Mouse (Mus musculus) cerebellum, adult (tissue): Measurements from ENCODE around the gene Slc2a3.
"Not testable (repeated sequence)": the region's sequence is repeated elsewhere in the genome, so short reads cannot be mapped to it uniquely, and the experiment has no call there.

Experiments
- ATAC-seq: cut with Nextera tagmentation; 2 replicates; pipeline ENCODE4 v1.9.2; 2017; ENCODE audit warnings: mild to moderate bottlenecking, moderate library complexity, mixed read lengths; ENCODE audit not compliant: insufficient number of reproducible peaks, low FRiP score, low TSS enrichment

Slc2a3 gene

DNA sequence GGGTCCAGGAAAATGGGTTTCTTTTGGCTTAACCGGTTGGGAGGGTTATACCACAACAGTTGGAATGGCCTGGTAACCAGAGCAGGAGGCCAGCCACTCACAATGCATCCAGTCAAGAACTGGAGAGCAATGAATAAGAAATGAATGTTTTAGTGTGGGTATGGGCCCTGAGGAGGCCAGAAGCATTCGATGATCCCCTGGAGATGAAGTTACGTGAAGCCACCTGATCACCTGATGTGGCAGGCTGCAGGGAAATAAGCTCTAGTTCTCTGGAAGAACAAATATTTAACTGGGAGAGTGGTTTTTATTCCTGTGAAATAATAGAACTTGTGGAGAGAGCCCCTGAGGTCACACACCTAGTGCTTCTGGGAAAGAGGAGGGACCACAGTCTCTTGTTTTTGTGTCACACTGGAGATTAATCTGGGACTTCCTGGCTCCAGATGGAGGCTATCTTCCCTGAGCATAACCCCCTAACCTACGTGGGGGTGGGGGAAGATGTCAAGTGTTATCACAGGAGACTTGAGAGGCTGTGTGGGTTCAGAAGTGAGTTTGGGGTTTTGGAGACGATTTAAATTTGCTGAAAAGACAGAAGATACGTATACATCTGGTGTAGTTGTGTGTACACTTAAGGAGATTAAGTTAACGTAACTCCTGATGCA, 86.6 kb downstream of the Slc2a3 start:
- no peak for ATAC-seq

DNA sequence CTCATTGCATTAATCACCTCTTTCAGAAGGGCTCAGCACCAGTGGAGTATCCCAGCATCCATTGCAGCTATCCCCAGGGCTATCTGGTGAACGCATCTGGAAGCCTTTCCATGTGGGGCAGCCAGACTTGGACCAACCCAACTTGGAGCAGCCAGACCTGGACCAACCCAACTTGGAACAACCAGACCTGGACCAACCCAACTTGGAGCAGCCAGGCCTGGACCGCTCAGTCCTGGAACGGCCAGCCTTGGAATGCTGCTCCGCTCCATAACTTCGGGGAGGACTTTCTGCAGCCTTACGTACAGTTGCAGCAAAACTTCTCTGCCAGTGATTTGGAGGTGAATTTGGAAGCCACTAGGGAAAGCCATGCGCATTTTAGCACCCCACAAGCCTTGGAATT, 88.3 kb downstream of the Slc2a3 start:
- ATAC-seq: not testable (repeated sequence)

DNA sequence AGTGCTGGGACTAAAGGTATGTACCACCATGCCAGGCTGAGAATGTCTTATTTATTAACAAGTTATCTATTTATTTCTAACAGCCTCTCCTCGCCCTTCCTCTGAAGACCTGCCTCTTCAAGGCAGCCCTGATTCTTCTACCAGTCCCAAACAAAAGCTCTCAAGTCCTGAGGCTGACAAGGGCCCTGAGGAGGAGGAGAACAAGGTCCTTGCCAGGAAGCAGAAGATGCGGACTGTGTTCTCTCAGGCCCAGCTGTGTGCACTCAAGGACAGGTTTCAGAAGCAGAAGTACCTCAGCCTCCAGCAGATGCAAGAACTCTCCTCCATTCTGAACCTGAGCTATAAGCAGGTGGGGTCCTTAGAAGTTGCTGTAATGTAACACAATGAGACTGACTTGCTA, 90.0 kb downstream of the Slc2a3 start:
- no peak for ATAC-seq

- no peak for ATAC-seq
These were observed 92.6 kb downstream of the Slc2a3 start for GRCm38 (mm10) chr6:122708826-122709225.

GRCm38 (mm10) chr6:122707036-122707800, 94.2 kb downstream of the Slc2a3 start, which contains the start of gene Nanog:
Nanog (plus strand) TSS chr6:122707489.
- ATAC-seq: no peak

DNA sequence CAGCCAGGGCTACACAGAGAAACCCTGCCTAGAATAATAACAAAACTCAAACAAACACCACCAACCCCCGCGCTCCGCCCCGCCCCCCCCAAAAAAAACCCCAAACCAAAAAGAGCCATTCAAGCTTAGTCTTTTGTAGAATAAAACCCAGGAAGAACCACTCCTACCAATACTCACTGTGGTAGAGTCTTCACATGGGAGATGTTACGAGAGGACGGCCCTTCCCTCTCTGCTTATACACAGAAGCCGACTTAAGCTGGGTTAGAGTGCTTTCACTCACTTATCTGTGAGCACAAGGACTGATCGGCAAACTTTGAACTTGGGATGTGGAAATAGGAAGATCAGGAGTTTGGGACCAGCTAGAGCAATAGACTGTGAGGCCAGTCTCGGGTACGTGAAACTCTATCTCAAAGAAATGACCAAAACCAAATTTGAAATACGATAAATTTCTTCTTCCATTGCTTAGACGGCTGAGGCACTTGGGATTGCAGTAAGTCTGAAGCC, 95.1 kb downstream of the Slc2a3 start:
- ATAC-seq: no peak

DNA sequence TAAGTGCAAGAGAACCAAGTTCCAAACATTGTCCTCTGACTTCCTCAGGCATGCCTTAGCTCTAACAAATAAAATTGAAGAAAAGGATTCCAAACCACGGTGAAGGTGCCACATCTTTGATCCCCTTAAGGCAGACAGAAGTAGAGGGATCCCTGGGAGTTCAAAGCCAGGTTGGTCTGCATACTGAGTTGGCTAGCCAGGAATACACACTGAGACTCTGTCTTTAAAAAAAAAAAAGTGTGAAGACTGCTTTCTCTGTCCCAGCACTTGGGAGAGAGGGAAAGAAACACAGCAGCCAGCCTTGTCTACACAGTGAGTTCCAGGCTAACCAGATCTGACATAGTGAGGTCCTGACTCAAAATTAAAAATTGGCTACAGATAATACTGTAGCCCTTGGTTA, 97.7 kb downstream of the Slc2a3 start:
- no peak for ATAC-seq

DNA sequence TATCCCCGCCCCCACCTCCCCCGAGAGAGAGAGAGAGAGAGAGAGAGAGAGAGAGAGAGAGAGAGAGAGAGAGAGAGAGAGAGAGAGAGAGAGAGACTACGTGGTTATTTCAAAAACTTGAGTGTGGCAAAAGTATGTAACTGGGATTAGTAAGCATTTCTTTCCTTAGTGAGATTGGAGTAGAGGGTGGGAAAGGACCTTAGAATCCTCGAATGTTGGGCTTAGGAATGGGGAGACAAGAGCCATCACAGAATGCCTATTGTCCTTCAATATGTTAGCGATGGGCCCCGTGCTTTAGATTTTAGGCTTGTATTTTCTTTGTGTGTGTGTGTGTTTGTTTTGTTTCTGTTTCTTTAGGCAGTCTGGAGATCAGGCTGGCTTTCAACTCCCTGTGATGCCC, 98.2 kb downstream of the Slc2a3 start:
- ATAC-seq: no peak

DNA sequence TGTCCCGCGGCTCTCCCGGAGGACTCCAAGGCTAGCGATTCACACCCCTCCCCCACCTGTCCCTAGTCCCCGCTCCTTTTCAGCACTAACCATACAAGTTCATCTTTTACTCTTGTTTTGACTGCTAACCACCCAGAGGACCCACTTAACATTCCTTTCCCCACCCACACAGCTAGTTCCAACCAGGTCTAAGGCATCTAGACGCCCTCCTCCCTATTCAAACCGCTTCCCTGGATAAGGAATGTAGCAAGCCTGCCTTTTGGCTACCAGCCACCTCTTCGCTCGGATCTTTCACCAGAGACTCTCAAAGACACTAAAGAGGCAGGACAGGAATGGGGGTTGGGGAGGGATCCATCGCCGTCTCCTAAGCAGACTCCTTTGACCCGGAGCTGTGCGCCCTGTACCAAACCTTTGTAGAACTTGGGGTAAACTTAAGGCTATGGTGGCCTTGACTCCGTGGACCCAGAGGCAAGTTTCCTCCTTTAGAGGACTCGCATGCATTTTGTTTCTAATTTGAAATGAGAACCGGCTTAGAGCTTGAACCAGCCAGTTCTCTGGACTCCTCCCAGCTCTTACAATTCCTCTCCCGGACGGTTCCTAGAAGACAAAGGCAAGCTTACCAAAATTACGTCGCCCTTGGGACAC, 98.8 kb downstream of the Slc2a3 start:
- no peak for ATAC-seq

DNA sequence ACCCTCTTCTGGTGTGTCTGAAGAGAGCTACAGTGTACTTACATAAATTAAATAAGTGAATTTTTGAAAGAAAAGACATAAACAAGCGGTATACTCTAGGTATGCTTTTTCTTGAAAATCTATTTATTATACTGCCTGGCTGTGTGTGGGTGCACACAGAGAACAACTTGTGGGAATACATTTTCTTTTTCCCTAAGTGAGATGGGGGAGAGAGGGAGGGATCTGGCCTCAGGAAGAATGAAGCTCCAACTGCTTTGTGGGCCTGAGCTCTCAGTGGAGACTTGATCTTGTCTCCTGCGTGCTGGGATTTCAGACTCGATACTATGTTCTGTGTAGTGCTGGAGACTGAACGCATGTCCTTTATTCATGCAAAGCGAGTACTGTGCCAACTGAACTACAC, 99.6 kb downstream of the Slc2a3 start:
- no peak for ATAC-seq

DNA sequence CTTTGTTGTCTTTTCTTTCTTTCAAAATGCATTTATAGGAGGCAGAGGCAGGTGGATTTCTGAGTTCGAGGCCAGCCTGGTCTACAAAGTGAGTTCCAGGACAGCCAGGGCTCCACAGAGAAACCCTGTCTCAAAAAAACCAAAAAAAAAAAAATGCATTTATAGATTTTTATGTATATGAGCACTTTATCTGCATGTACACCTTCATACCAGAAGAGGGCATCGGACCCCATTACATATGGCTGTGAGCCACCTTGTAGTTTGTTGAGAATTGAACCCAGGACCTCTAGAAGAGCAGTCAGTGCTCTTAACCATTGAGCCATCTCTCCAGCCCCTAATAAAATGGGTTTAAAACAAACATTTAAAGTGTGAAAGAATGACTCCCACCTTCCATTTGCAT, 101.8 kb downstream of the Slc2a3 start:
- ATAC-seq: not testable (repeated sequence)

GRCm38 (mm10) chr6:122695398-122695797, 106.0 kb downstream of the Slc2a3 start:
- ATAC-seq: no peak

GRCm38 (mm10) chr6:122690082-122690481, 111.4 kb downstream of the Slc2a3 start:
- no peak for ATAC-seq

- no peak for ATAC-seq
These were observed 111.9 kb downstream of the Slc2a3 start for GRCm38 (mm10) chr6:122689411-122690055.

DNA sequence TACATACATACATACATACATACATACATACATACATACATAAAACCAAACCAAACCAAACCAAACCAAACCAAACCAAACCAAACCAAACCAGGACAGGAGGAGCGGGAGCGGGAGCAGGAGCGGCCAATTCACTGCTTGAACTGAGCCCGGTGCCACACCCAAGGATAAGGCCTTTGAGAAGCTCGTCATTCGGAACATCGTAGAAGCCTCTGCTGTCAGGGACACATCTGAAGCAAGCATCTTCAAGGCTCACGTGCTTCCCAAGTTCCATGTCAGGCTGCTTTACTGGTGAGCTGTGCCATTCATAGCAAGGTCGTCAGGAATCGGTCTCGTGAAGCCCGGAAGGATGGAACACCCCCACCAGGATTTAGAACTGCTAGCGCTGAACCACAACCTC, 114.7 kb downstream of the Slc2a3 start:
- no peak for ATAC-seq

DNA sequence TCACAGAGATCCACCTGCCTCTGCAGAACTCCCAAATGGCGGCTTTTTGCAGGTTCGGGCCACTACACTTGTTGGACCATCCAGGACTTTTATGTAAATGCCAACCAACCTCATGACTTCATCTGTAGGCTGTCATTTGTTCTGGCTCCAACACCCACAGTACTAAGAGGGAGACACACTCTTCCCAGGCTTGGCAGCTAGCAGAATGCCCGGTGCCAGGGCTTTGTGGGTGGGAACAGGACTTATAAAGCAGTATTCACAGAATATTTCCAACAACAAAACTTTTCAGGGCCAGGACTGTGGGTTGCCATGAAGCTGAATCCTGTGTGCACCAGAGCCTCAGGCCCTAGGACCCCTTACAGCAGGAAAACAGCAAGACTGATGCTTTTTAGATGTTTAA, 118.8 kb downstream of the Slc2a3 start:
- ATAC-seq: no peak
